Mouse (Mus musculus) kidney, adult 2 months (tissue): ENCODE measurements around the gene Ttc9b.

Source experiments
- CTCF ChIP-seq: fragments of 200-500 bp; conservative IDR thresholded peaks from 2 replicates; pipeline ENCODE4 v1.5.1; 2011; ENCODE audit warnings: low read depth, mild to moderate bottlenecking, control low read depth, low read length, moderate library complexity, mixed read lengths; ENCODE audit not compliant: insufficient read depth, insufficient read length
- POLR2A ChIP-seq: fragments of 200-500 bp; IDR thresholded peaks from one replicate; pipeline ENCODE4 v1.6.1; 2011; ENCODE audit warnings: low read depth, low read length, control low read depth

DNA sequence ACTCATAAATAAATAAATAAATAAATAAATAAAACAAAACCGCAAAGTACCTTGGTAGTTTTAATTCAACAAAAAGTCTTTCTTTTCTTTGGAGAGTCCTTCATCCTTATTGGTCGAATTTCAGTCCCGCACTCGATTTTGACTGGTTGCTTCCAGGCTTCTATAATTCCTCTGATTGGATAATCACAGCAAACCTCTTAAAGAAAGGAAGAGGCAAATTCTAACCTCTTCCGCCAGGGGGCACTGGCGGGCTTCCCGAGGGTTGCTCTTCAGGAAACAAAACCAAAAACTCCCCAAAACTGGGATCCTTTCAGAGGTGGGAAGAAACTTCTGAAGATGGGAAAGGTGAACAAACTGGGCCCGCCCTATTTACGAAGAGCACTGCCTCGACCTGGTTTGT is 2.8 kb upstream of the Ttc9b start:
- TF ChIP-seq CTCF, result peak; percentile 69
- TF ChIP-seq POLR2A, result no peak
